Mouse (Mus musculus) testis, adult 2 months (tissue): ENCODE measurements around the gene Mybbp1a.

Source experiments
- CTCF ChIP-seq: fragments of 200-500 bp; IDR thresholded peaks from 2 replicates; pipeline ENCODE4 v1.5.1; 2012; ENCODE audit warnings: low read depth, mild to moderate bottlenecking, inconsistent platforms, low read length, moderate library complexity; ENCODE audit not compliant: control insufficient read depth, insufficient read depth, insufficient replicate concordance
- POLR2A ChIP-seq: fragments of 200-500 bp; IDR thresholded peaks from 2 replicates; pipeline ENCODE4 v1.6.1; 2012; ENCODE audit warnings: low read depth, mild to moderate bottlenecking, inconsistent platforms, low read length, moderate library complexity; ENCODE audit not compliant: control insufficient read depth

DNA sequence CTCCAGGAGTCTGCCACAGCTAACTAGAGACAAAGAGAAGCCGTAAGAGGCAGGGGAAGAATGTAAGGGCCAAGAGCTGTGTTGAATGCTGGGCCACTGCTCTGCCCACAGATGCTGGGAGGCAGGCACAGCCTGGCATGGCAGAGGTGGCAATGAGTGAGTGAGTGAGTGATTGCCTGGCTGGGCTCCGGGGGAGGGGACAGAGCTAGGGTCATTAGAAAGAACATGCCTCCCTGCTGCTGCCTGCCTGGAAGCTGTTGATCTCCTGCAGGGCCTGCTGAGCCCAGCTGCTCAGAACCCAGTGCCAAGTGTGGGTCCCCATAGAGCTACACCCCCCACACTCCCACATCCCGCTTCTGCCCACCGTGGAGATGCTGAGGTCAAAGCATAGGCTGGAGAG, 56.2 kb downstream of the Mybbp1a start:
- TF ChIP-seq CTCF, result no peak
- TF ChIP-seq POLR2A, result no peak
